Mouse (Mus musculus) pancreas, adult 10 weeks (tissue): ENCODE measurements around the gene Wdr5. TPM values are rescaled to one million over a fixed set of nuclear protein-coding genes. Genes with fewer than 3 reads are reported as not detected.

Experiments
- polyA plus RNA-seq: library from polyadenylated mRNA; stranded (reverse); fragments of 350-450 nt; fragmentation: Illumina TruSeq; extraction: RNeasy Lipid Tissue Mini Kit (QIAGEN cat#74804); gene quantifications from one replicate; pipeline ENCODE4 v1.2.3, GENCODE M21; 2015; ENCODE audit warnings: low read depth, low replicate concordance; ENCODE audit not compliant: insufficient read depth

The Wdr5 gene
- polyA plus RNA-seq: 8.6 TPM

GRCm38 (mm10) chr2:27514639-27515328, at the start of gene Wdr5:
TSS of gene Wdr5 (plus strand) at chr2:27515157.

GRCm38 (mm10) chr2:27507562-27507961, 7.4 kb upstream of the Wdr5 start, which contains the start of gene Brd3:
TSS of gene Brd3 (minus strand) at chr2:27507662.

Other genes starting within 250 kb of the Wdr5 start
- 3.1 TPM for gene Vav2, start 88.1 kb upstream of the Wdr5 start, polyA plus RNA-seq
- 2.6 TPM for gene Brd3os, start 72.8 kb upstream of the Wdr5 start, polyA plus RNA-seq
- gene Brd3, start 7.5 kb upstream of the Wdr5 start, polyA plus RNA-seq: 9.1 TPM
- gene Rxra, start 161.3 kb downstream of the Wdr5 start, polyA plus RNA-seq: 9.1 TPM